Mouse (Mus musculus) liver, embryonic 14 days (tissue): Measurements from ENCODE around the gene Apex2. TPM values are rescaled to one million over a fixed set of nuclear protein-coding genes. Genes with fewer than 3 reads are reported as not detected.

Source experiments
- polyA plus RNA-seq: library from polyadenylated mRNA; depleted of rRNA; stranded (reverse); fragments of >200 nt; gene quantifications from 2 replicates; pipeline ENCODE4 v1.2.3, GENCODE M21; 2012; rRNA removed

Gene Apex2
- polyA plus RNA-seq, result 7.8 and 9.8 TPM in 2 replicates

GRCm38 (mm10) chrX:150589696-150590095 is at the start of gene Apex2:
Gene Apex2 (minus strand): TSS chrX:150589868.

DNA sequence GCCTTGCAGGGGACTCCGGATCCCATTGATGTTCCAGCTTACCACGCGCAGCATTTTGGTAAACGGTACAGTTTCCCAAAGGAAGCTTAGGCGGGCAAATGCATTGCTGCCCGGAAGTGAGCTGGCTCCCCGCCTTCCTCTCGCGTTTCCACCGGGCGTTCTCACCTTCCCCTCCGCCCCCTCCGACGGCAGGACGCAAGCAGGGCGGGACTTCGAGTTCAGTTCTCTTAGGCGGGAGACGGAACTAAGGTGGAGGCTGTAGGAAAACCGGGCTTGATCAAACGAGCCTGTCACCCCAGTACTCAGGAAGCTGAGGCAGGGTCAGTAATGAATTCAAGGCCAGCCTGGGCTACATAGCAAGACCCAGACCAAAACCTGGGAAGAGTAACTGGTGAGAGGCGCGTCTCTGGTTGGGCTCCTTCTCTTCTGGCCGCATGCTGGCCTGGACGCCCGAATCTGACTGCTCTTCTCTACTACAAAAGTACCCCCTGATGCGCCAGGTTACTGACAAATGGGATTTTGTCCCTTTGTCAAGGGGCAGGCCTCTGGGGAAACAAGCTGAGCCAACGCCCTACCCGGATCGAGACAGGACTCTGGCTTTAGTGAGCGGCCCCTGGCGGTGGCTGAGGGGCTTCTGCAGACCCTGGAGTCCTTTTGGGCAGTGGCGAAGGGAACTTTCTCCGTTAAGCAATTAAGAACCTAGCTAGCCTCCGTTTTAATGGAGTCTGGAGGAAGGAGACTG is 1.5 kb downstream of the Apex2 start, which contains the start of gene Pfkfb1:
TSS of gene Pfkfb1 (plus strand) at position 207 of the 742 bp plus-strand sequence.

GRCm38 (mm10) chrX:150547239-150547638 is 42.4 kb downstream of the Apex2 start, which contains the start of gene Alas2:
Gene Alas2 (plus strand): TSS chrX:150547375.

Other genes with a start within 250 kb of the Apex2 start
- gene Tmem29, start 130.7 kb downstream of the Apex2 start, polyA plus RNA-seq, result 12.9 and 13.5 TPM in 2 replicates
- 886 and 1,002 TPM in 2 replicates for gene Alas2, start 42.5 kb downstream of the Apex2 start, polyA plus RNA-seq
- gene Pfkfb1, start 1.6 kb downstream of the Apex2 start, polyA plus RNA-seq, result 6.3 and 7.0 TPM in 2 replicates
- gene Tro, start 67.7 kb upstream of the Apex2 start, polyA plus RNA-seq, result 0.89 and 1.1 TPM in 2 replicates
- 24.6 and 25.0 TPM in 2 replicates for gene Maged2, start 224.5 kb upstream of the Apex2 start, polyA plus RNA-seq